8 mouse cellular contexts compared by ENCODE assay signal in genomic region chr19:53894538-53895121, GRCm38 (mm10). TPM values are rescaled to one million over a fixed set of nuclear protein-coding genes. Genes with fewer than 3 reads are reported as not detected.
DNase-seq lines count a peak whose midpoint lies in the region; ATAC-seq and TF ChIP-seq lines count a peak whose summit lies in the region.
"Had no signal": no experiment of that assay in that cellular context is flagged by ENCODE, and none has a peak within 500 bp of the region (broad histone marks: within the 10 kb centered on the region; RNA-seq: fewer than 3 reads in every experiment).

No protein-coding gene starts in this region.

- no peaks in the 10 kb centered on the region for H3K36me3 ChIP-seq in limb, embryonic 14.5 days (ENCODE audit: control insufficient read depth, insufficient read depth, low read length)

- no peak for TF ChIP-seq POLR2A in limb, embryonic 14.5 days (IDR thresholded peaks at IDR 0.05; ENCODE audit: borderline replicate concordance, extremely low read depth, insufficient read depth, insufficient read length)

- DNase-seq in lung, adult 18-20 months: peak; percentile 52 to 60
- DNase-seq in lung, postnatal 4 days: no peak
- DNase-seq in limb, embryonic 14.5 days (ENCODE audit: low spot score): no peak
- DNase-seq in thymus, postnatal 14 days: peak; percentile 42
- DNase-seq in cerebellum, postnatal 36 days: no peak

- H3K27me3 ChIP-seq in limb, embryonic 14.5 days (ENCODE audit: control insufficient read depth, insufficient read depth, low read length): no peaks in the 10 kb centered on the region

- H3K9me3 ChIP-seq in limb, embryonic 14.5 days (ENCODE audit: control insufficient read depth, low read length): no peaks in the 10 kb centered on the region

- H3K4me2 ChIP-seq in limb, embryonic 14.5 days (replicated peaks; ENCODE audit: low read depth, low read length, severe bottlenecking): no peak overlapping the region

- no peak overlapping the region for H3K9ac ChIP-seq in limb, embryonic 14.5 days (ENCODE audit: low read depth, low read length, severe bottlenecking)

- 35% methylated on average over 12 of the region's 12 CpGs for WGBS in limb, embryonic 14.5 days

- H3K4me1 ChIP-seq in limb, embryonic 14.5 days (ENCODE audit: control insufficient read depth, insufficient read depth, low read length): peaks cover 56% of the 10 kb centered on the region

- peak; percentile 40 for ATAC-seq in erythroblast, adult 5-6 weeks (replicated peaks; ENCODE audit: low FRiP score, poor library complexity, severe bottlenecking)
- 0 out of 2 replicates have a peak, but pooled peaks have one; percentile 34 for ATAC-seq in limb, embryonic 14.5 days (ENCODE audit: low FRiP score, low read depth)
- ATAC-seq in inflammation-experienced regulatory T-cells, adult 6 months: no peak
- ATAC-seq: forebrain, embryonic 16.5 days had no signal

- no peak overlapping the region for H3K4me3 ChIP-seq in limb, embryonic 14.5 days (replicated peaks; ENCODE audit: low read length)

- peak overlapping the region; percentile 88 for H3K27ac ChIP-seq in limb, embryonic 14.5 days (replicated peaks; ENCODE audit: low read depth, low read length)

RNA-seq across cellular contexts. Expression of gene Pdcd4, which starts 2.6 kb away (rescaled TPM):
- 46.9 and 57.7 TPM in 2 replicates for total RNA-seq in erythroblast, adult 5-6 weeks (2015; ENCODE audit: low replicate concordance)
- 66.9 and 99.0 TPM in 2 replicates for total RNA-seq in erythroblast, adult 5-6 weeks (2017; ENCODE audit: low replicate concordance)
- 23.3 and 43.3 TPM in 2 replicates for polyA plus RNA-seq in limb, embryonic 14.5 days (2012; rRNA removed)
- polyA plus RNA-seq in limb, embryonic 14.5 days (2014; fragmentation: Nextera tagmentation; extraction: Ambion mirVana): 96.4 and 109 TPM in 2 replicates
- polyA plus RNA-seq in inflammation-experienced regulatory T-cells, adult 6 months (2017; shearing (Covaris generic)): 100 to 1,000 TPM; 405 to 678 (median 450) TPM

RNA-seq across cellular contexts. Expression of gene Shoc2, which starts 49.5 kb away (rescaled TPM):
- total RNA-seq in erythroblast, adult 5-6 weeks (2015; ENCODE audit: low replicate concordance): 23.6 and 25.1 TPM in 2 replicates
- 18.4 and 18.6 TPM in 2 replicates for total RNA-seq in erythroblast, adult 5-6 weeks (2017; ENCODE audit: low replicate concordance)
- 26.9 and 29.2 TPM in 2 replicates for polyA plus RNA-seq in limb, embryonic 14.5 days (2012; rRNA removed)
- 44.8 and 48.2 TPM in 2 replicates for polyA plus RNA-seq in limb, embryonic 14.5 days (2014; fragmentation: Nextera tagmentation; extraction: Ambion mirVana)
- polyA plus RNA-seq in inflammation-experienced regulatory T-cells, adult 6 months (2017; shearing (Covaris generic)): 10 to 100 TPM; 74.2 to 76.2 (median 74.6) TPM

RNA-seq across cellular contexts. Expression of gene Bbip1, which starts 49.8 kb away (rescaled TPM):
- 31.3 and 40.5 TPM in 2 replicates for total RNA-seq in erythroblast, adult 5-6 weeks (2015; ENCODE audit: low replicate concordance)
- total RNA-seq in erythroblast, adult 5-6 weeks (2017; ENCODE audit: low replicate concordance): 18.9 and 28.3 TPM in 2 replicates
- 34.6 and 57.2 TPM in 2 replicates for polyA plus RNA-seq in limb, embryonic 14.5 days (2012; rRNA removed)
- polyA plus RNA-seq in limb, embryonic 14.5 days (2014; fragmentation: Nextera tagmentation; extraction: Ambion mirVana): 78.8 and 84.1 TPM in 2 replicates
- polyA plus RNA-seq in inflammation-experienced regulatory T-cells, adult 6 months (2017; shearing (Covaris generic)): 100 to 1,000 TPM; 120 to 123 (median 121) TPM

Comparison
In these comparisons a context has a peak if more than half of its experiments do, and no peak if none do; other contexts are left out.
1. DNase-seq: peak in lung, adult 18-20 months (2 of 2) and thymus, postnatal 14 days (single experiment); none in lung, postnatal 4 days (0 of 2), limb, embryonic 14.5 days (single experiment) and cerebellum, postnatal 36 days (0 of 2).